Mouse (Mus musculus) CH12.LX (cell line): ENCODE measurements around the gene Efna1. TPM values are rescaled to one million over a fixed set of nuclear protein-coding genes. Genes with fewer than 3 reads are reported as not detected.

Source experiments
- DNase-seq: peaks from one replicate; pipeline ENCODE4 v3.0.0-alpha.2; 2013; ENCODE audit errors: extremely low read depth
- H3K27ac ChIP-seq: 2 replicates; pipeline ENCODE4 v1.5.1; 2012; ENCODE audit warnings: low read depth, mild to moderate bottlenecking, control low read depth, moderate library complexity; ENCODE audit not compliant: insufficient read depth
- H3K27me3 ChIP-seq: replicated peaks from 2 replicates; pipeline ENCODE3; 2012; ENCODE audit warnings: inconsistent platforms
- H3K36me3 ChIP-seq, 2 experiments: replicated peaks in 1 of 2; 2 replicates each; pipeline versions ENCODE3 to v1.6.1; 2012; ENCODE audit warnings: inconsistent platforms in 1 of 2, low read length in 1 of 2, mild to moderate bottlenecking in 1 of 2, mixed read lengths in 1 of 2, moderate library complexity in 1 of 2; ENCODE audit not compliant: control insufficient read depth in 1 of 2, insufficient read depth in 1 of 2
- H3K4me1 ChIP-seq, 2 experiments: 2 replicates each; pipeline ENCODE4 v1.6.1; 2012; ENCODE audit warnings: inconsistent platforms in 1 of 2, moderate library complexity in 1 of 2; ENCODE audit not compliant: insufficient read depth in 2 of 2, control insufficient read depth in 1 of 2
- H3K4me2 ChIP-seq: 2 replicates; pipeline ENCODE4 v1.6.1; 2012; ENCODE audit warnings: low read depth, mild to moderate bottlenecking, control low read depth; ENCODE audit not compliant: poor library complexity, insufficient read depth, severe bottlenecking
- H3K4me3 ChIP-seq, 3 experiments: fragments of 150-350 bp in 1 of 3; sonication (generic) in 1 of 3; replicated peaks in 1 of 3; 2 replicates each; pipeline versions ENCODE3 to v1.5.1; 2011 to 2012; ENCODE audit warnings: low read depth in 2 of 3, low read length in 2 of 3, mild to moderate bottlenecking in 2 of 3, moderate library complexity in 2 of 3, control low read depth in 1 of 3, improper control_type of control experiment in 1 of 3, inconsistent platforms in 1 of 3, mixed read lengths in 1 of 3; ENCODE audit not compliant: poor library complexity in 1 of 3
- H3K79me2 ChIP-seq: replicated peaks from 2 replicates; pipeline ENCODE4 v1.6.1; 2012; ENCODE audit warnings: mild to moderate bottlenecking, moderate library complexity; ENCODE audit not compliant: control insufficient read depth, poor library complexity, insufficient read depth, severe bottlenecking; ENCODE audit errors: extremely low read depth
- H3K9ac ChIP-seq: 2 replicates; pipeline ENCODE4 v1.6.1; 2012; ENCODE audit warnings: low read depth, mild to moderate bottlenecking, control low read depth, moderate library complexity; ENCODE audit not compliant: insufficient read depth
- H3K9me3 ChIP-seq: replicated peaks from 2 replicates; pipeline ENCODE3; 2012; ENCODE audit warnings: low read length, inconsistent platforms, mixed read lengths
- BHLHE40 ChIP-seq: IDR thresholded peaks from 2 replicates; pipeline ENCODE4 v1.6.1; 2011; ENCODE audit warnings: mild to moderate bottlenecking, low read depth, low read length, improper control_type of control experiment
- CHD1 ChIP-seq: IDR thresholded peaks from 2 replicates; pipeline ENCODE4 v1.6.1; 2012; ENCODE audit warnings: low read depth, low read length, improper control_type of control experiment, inconsistent platforms
- CTCF ChIP-seq, 2 experiments: IDR thresholded peaks in 1 of 2; conservative IDR thresholded peaks in 1 of 2; 2 replicates each; pipeline ENCODE4 v1.5.1; 2011 to 2012; ENCODE audit warnings: low read depth in 2 of 2, low read length in 2 of 2, improper control_type of control experiment in 1 of 2, inconsistent platforms in 1 of 2, mild to moderate bottlenecking in 1 of 2, moderate library complexity in 1 of 2
- E2F4 ChIP-seq: IDR thresholded peaks from 2 replicates; pipeline ENCODE4 v1.6.1; 2011; ENCODE audit warnings: low read depth, low read length, improper control_type of control experiment; ENCODE audit not compliant: insufficient replicate concordance
- ELF1 ChIP-seq: IDR thresholded peaks from 2 replicates; pipeline ENCODE4 v1.6.1; 2014; ENCODE audit warnings: low read depth, mild to moderate bottlenecking, inconsistent platforms, low read length, improper control_type of control experiment
- ETS1 ChIP-seq: conservative IDR thresholded peaks from 2 replicates; pipeline ENCODE4 v1.6.1; 2012; ENCODE audit warnings: low read depth, mild to moderate bottlenecking, inconsistent platforms, low read length, improper control_type of control experiment, moderate library complexity
- IRF4 ChIP-seq: IDR thresholded peaks from 2 replicates; pipeline ENCODE4 v1.6.1; 2014; ENCODE audit warnings: low read depth, mild to moderate bottlenecking, inconsistent platforms, low read length, improper control_type of control experiment
- JUN ChIP-seq: IDR thresholded peaks from 2 replicates; pipeline ENCODE4 v1.6.1; 2011; ENCODE audit warnings: low read depth, mild to moderate bottlenecking, low read length, improper control_type of control experiment, moderate library complexity; ENCODE audit not compliant: insufficient read depth
- JUND ChIP-seq: conservative IDR thresholded peaks from 2 replicates; pipeline ENCODE4 v1.6.1; 2011; ENCODE audit warnings: low read depth, low read length, improper control_type of control experiment
- MEF2A ChIP-seq: IDR thresholded peaks from 2 replicates; pipeline ENCODE4 v1.6.1; 2014; ENCODE audit warnings: low read depth, mild to moderate bottlenecking, inconsistent platforms, low read length, improper control_type of control experiment, borderline replicate concordance
- MYC ChIP-seq: IDR thresholded peaks from 2 replicates; pipeline ENCODE4 v1.6.1; 2011; ENCODE audit warnings: low read depth, mild to moderate bottlenecking, improper control_type of control experiment, low read length
- NELFE ChIP-seq: IDR thresholded peaks from 2 replicates; pipeline ENCODE4 v1.6.1; 2011; ENCODE audit warnings: low read depth, low read length, improper control_type of control experiment
- NRF1 ChIP-seq: IDR thresholded peaks from 2 replicates; pipeline ENCODE4 v1.6.1; 2014; ENCODE audit warnings: low read depth, mild to moderate bottlenecking, inconsistent platforms, low read length, improper control_type of control experiment, moderate library complexity
- RAD21 ChIP-seq: IDR thresholded peaks from 2 replicates; pipeline ENCODE4 v1.6.1; 2011; ENCODE audit warnings: low read depth, mild to moderate bottlenecking, low read length, improper control_type of control experiment, moderate library complexity
- TBP ChIP-seq: conservative IDR thresholded peaks from 2 replicates; pipeline ENCODE4 v1.6.1; 2011; ENCODE audit warnings: low read depth, low read length, improper control_type of control experiment
- TCF12 ChIP-seq: IDR thresholded peaks from 2 replicates; pipeline ENCODE4 v1.6.1; 2014; ENCODE audit warnings: low read depth, mild to moderate bottlenecking, inconsistent platforms, low read length, improper control_type of control experiment
- UBTF ChIP-seq: IDR thresholded peaks from 2 replicates; pipeline ENCODE4 v1.6.1; 2012; ENCODE audit warnings: low read depth, mild to moderate bottlenecking, inconsistent platforms, low read length, improper control_type of control experiment, moderate library complexity
- USF2 ChIP-seq: conservative IDR thresholded peaks from 2 replicates; pipeline ENCODE4 v1.6.1; 2011; ENCODE audit warnings: low read depth, low read length, improper control_type of control experiment
- ZC3H11A ChIP-seq: IDR thresholded peaks from 2 replicates; pipeline ENCODE4 v1.6.1; 2012; ENCODE audit warnings: low read depth, mild to moderate bottlenecking, inconsistent platforms, low read length, improper control_type of control experiment
- ZKSCAN1 ChIP-seq: IDR thresholded peaks from 2 replicates; pipeline ENCODE4 v1.6.1; 2012; ENCODE audit warnings: low read depth, inconsistent platforms, low read length, improper control_type of control experiment, borderline replicate concordance
- dilution Hi-C: fragments of 300-500 bp; cut with MboI; formaldehyde crosslinking; loops from 2 replicates; pipeline ENCODE4 v1.14.3; 2020; ENCODE audit warnings: low sequenced_read_pairs; ENCODE audit not compliant: extremely low pct_unique_long_range_greater_than_20kb, extremely low pct_ligation_motif_present
- in situ Hi-C: fragments of 300-500 bp; cut with MboI; formaldehyde crosslinking; loops from 3 replicates; pipeline ENCODE4 v1.14.3; 2019; ENCODE audit warnings: low sequenced_read_pairs, low pct_ligation_motif_present, low pct_unique_long_range_greater_than_20kb, mixed read lengths
- polyA plus RNA-seq: library from polyadenylated mRNA; unstranded; fragments of >175 nt; gene quantifications from 2 replicates; pipeline ENCODE4 v1.2.1, GENCODE M21; 2012; ENCODE audit warnings: low read depth; ENCODE audit not compliant: insufficient read length
- total RNA-seq, 2 experiments: library from RNA; depleted of rRNA; stranded (reverse); fragments of 300-350 nt in 1 of 2; fragments of >200 nt in 1 of 2; gene quantifications; 2 replicates each; pipeline ENCODE4 v1.2.3; 2012 to 2014

Efna1 gene
- total and polyA plus RNA-seq, 3 experiments, result 0.70 to 0.93 (median 0.71) TPM

DNA sequence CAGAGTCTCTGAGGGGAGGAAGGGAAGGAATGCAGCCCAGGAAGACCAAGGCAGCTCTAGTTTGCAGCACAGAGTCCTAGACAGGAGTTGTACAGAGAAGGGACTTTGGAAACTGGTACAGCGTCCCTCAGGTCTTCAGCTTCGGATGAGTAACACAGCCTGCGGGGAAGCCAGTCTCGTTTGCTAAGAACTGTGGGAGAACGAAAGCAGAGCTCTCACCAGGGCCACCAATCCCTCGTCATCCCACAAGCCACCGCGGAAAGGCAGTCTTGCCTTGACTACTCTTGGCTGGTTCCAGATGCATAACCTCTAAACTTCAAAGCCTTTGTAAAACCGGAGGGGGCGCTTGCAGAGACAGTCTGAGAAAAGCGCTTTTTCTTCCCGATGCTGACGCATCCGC lies 18.6 kb upstream of the Efna1 start:
- Histone ChIP-seq H3K4me1 (peaks cover 7 to 31% of the 10 kb centered on the region in 2 experiments), H3K4me3 (no peak overlapping the region), H3K9ac (no peak overlapping the region)
- no peak for DNase-seq
- no peak for TF ChIP-seq RAD21
- no peak for TF ChIP-seq TCF12
- TF ChIP-seq ELF1, result no peak
- no peak for TF ChIP-seq MYC
- TF ChIP-seq JUN, result no peak
- TF ChIP-seq NELFE, result no peak
- no peak for TF ChIP-seq ETS1
- TF ChIP-seq ZKSCAN1, result no peak
- TF ChIP-seq CTCF (conservative IDR thresholded peaks at IDR 0.05 in 1 of 2, IDR thresholded peaks at IDR 0.05 in 1 of 2; ENCODE audit: low read depth in 2 of 2, low read length in 2 of 2), result no peak
- TF ChIP-seq USF2, result no peak
- TF ChIP-seq ZC3H11A, result no peak
- TF ChIP-seq BHLHE40, result no peak
- no peak for TF ChIP-seq IRF4
- no peak for TF ChIP-seq TBP
- no peak for TF ChIP-seq NRF1
- TF ChIP-seq, all 38 proteins: peak for 0
- no peaks in the 10 kb centered on the region for H3K27me3 ChIP-seq
- H3K4me2 ChIP-seq, result no peak overlapping the region
- H3K9me3 ChIP-seq, result no peaks in the 10 kb centered on the region
- H3K79me2 ChIP-seq, result no peaks in the 10 kb centered on the region
- in situ Hi-C loops (loop anchor here (5.0 kb wide), 1 partner anchor 52 kb away; the partner anchor contains the start of genes Krtcap2 and Trim46), dilution Hi-C loops (no loop called here)
- H3K36me3 ChIP-seq, result no peaks in the 10 kb centered on the region
- no peak overlapping the region for H3K27ac ChIP-seq

DNA sequence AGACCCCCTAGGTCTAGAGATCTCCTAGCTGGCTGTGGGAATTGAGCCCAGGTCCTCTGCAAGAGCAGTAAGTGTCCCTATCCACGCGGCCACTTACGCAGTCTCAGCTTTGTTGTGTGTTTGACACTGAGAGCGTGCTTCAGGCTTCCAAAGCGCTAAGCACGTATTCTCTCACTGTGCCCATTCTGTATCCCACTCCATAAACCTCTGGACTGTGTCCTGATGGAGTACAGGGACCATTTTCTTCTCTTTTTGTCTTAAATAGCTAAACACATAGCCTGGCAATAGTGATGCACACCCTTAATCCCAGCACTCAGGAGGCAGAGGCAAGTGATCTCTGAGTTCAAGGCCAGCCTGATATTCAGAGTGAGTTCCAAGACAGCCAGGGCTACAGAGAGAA lies 18.0 kb upstream of the Efna1 start:
- DNase-seq, result no peak
- dilution Hi-C loops, result no loop called here
- TF ChIP-seq E2F4 (no peak), JUND (no peak), CTCF (conservative IDR thresholded peaks at IDR 0.05 in 1 of 2, IDR thresholded peaks at IDR 0.05 in 1 of 2; ENCODE audit: low read depth in 2 of 2, low read length in 2 of 2) (no peak), UBTF (no peak), JUN (no peak), CHD1 (no peak), MEF2A (no peak), USF2 (no peak)
- H3K36me3 ChIP-seq, result no peaks in the 10 kb centered on the region
- in situ Hi-C loops, result loop anchor here (5.0 kb wide), 1 partner anchor 52 kb away; the partner anchor contains the start of genes Krtcap2 and Trim46
- no peak overlapping the region for H3K27ac ChIP-seq
- H3K9ac ChIP-seq, result no peak overlapping the region
- H3K4me3 ChIP-seq, result no peak overlapping the region
- no peaks in the 10 kb centered on the region for H3K9me3 ChIP-seq
- H3K4me1 ChIP-seq, result peaks cover 7 to 31% of the 10 kb centered on the region in 2 experiments
- no peaks in the 10 kb centered on the region for H3K79me2 ChIP-seq
- H3K27me3 ChIP-seq, result no peaks in the 10 kb centered on the region
- H3K4me2 ChIP-seq, result no peak overlapping the region
